Comparison of ENCODE assay signal across 8 mouse cellular contexts in the genomic region with DNA sequence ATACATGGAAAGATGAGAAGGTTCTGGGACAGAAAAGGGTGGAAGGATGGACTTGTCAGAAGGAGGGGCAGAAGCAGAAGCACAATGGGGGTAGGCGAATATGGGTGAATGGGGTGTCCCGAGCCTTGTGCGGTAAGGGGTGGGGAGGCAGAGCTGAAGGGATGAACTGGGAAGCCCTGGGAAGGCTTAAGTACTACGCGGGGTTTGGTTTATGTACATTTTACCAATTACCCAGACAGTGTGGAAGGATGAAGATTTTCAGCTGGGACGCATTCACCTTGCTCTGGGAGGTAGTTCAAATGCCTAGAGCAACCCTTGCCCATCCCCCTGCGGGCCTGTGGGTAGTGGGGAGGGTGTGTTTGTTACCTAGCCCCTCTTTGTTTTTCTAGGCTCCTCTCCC. TPM values are rescaled to one million over a fixed set of nuclear protein-coding genes. Genes with fewer than 3 reads are reported as not detected.
DNase-seq lines count a peak whose midpoint lies in the region; ATAC-seq and TF ChIP-seq lines count a peak whose summit lies in the region.
"Had no signal": no experiment of that assay in that cellular context is flagged by ENCODE, and none has a peak within 500 bp of the region (broad histone marks: within the 10 kb centered on the region; RNA-seq: fewer than 3 reads in every experiment).

No protein-coding gene starts in this region.

- no peak for ATAC-seq in megakaryocyte, adult 5-6 weeks (ENCODE audit: poor library complexity, severe bottlenecking)
- peak; percentile 26; the same call in 1 of the 2 replicates for ATAC-seq in forebrain, embryonic 13.5 days
- no peak for ATAC-seq in limb, embryonic 11.5 days (ENCODE audit: insufficient number of reproducible peaks, low FRiP score, low TSS enrichment, low read depth)

- DNase-seq in limb, embryonic 11.5 days (ENCODE audit: low spot score): no peak
- no peak for DNase-seq in natural killer cell, adult 2 months (ENCODE audit: low spot score in 2 of 2)
- DNase-seq in embryo, embryonic 10 days (ENCODE audit: low spot score): no peak

- 28% methylated on average over 7 of the region's 7 CpGs for WGBS in forebrain, embryonic 13.5 days
- 31% methylated on average over 7 of the region's 7 CpGs for WGBS in limb, embryonic 11.5 days
- WGBS in small intestine, adult 2 months: 27% methylated on average over 7 of the region's 7 CpGs

- H3K4me3 ChIP-seq in megakaryocyte, embryonic 14.5 days (replicated peaks): peak overlapping the region; percentile 98
- H3K4me3 ChIP-seq in forebrain, embryonic 13.5 days: peak overlapping the region; percentile 58
- peak overlapping the region; percentile 80 for H3K4me3 ChIP-seq in limb, embryonic 11.5 days (ENCODE audit: low read depth, low read length)
- peak overlapping the region; percentile 86 for H3K4me3 ChIP-seq in small intestine, adult 2 months (ENCODE audit: low read depth, low read length)

- peaks cover 76% of the 10 kb centered on the region for H3K4me1 ChIP-seq in megakaryocyte, embryonic 14.5 days
- H3K4me1 ChIP-seq in forebrain, embryonic 13.5 days: peaks cover 25% of the 10 kb centered on the region
- peaks cover 14% of the 10 kb centered on the region for H3K4me1 ChIP-seq in limb, embryonic 11.5 days (ENCODE audit: control insufficient read depth, insufficient read depth, low read length)
- H3K4me1 ChIP-seq in small intestine, adult 2 months (ENCODE audit: control insufficient read depth, insufficient read depth, insufficient read length, low read length): peaks cover 15% of the 10 kb centered on the region

- peaks cover 36% of the 10 kb centered on the region for H3K36me3 ChIP-seq in megakaryocyte, embryonic 14.5 days (replicated peaks; ENCODE audit: low read length)
- peaks cover 29% of the 10 kb centered on the region for H3K36me3 ChIP-seq in forebrain, embryonic 13.5 days (ENCODE audit: poor library complexity, severe bottlenecking)
- peaks cover 4% of the 10 kb centered on the region; the same call in 1 of the 2 replicates for H3K36me3 ChIP-seq in limb, embryonic 11.5 days (ENCODE audit: control insufficient read depth, insufficient read depth, low read length)
- peaks cover 4% of the 10 kb centered on the region for H3K36me3 ChIP-seq in small intestine, adult 2 months (ENCODE audit: control insufficient read depth, insufficient read depth, low read length)

- peaks cover 22% of the 10 kb centered on the region for H3K27me3 ChIP-seq in megakaryocyte, embryonic 14.5 days (replicated peaks)
- H3K27me3 ChIP-seq in forebrain, embryonic 13.5 days: peaks cover 24% of the 10 kb centered on the region
- H3K27me3 ChIP-seq in limb, embryonic 11.5 days (ENCODE audit: control insufficient read depth, insufficient read depth, low read length): 0 out of 2 replicates have a peak, but pooled peaks cover 2% of the 10 kb centered on the region
- H3K27me3 ChIP-seq in small intestine, adult 2 months (ENCODE audit: control insufficient read depth, insufficient read depth, low read length): no peaks in the 10 kb centered on the region

- H3K4me2 ChIP-seq in forebrain, embryonic 13.5 days: peak overlapping the region; percentile 94
- H3K4me2 ChIP-seq in limb, embryonic 11.5 days (ENCODE audit: low read depth, severe bottlenecking): peak overlapping the region; percentile 97

- no peaks in the 10 kb centered on the region for H3K9me3 ChIP-seq in megakaryocyte, embryonic 14.5 days
- H3K9me3 ChIP-seq in forebrain, embryonic 13.5 days (replicated peaks): no peaks in the 10 kb centered on the region
- no peaks in the 10 kb centered on the region for H3K9me3 ChIP-seq in limb, embryonic 11.5 days (ENCODE audit: control insufficient read depth, low read length)

- H3K27ac ChIP-seq in forebrain, embryonic 13.5 days: no peak overlapping the region
- H3K27ac ChIP-seq in limb, embryonic 11.5 days (replicated peaks; ENCODE audit: low read depth, low read length): no peak overlapping the region
- H3K27ac ChIP-seq in small intestine, adult 2 months (ENCODE audit: insufficient read depth, low read depth, low read length): peak overlapping the region; percentile 21; the same call in 1 of the 2 replicates

- no peak for TF ChIP-seq POLR2A in small intestine, adult 2 months (IDR thresholded peaks at IDR 0.05; ENCODE audit: low read depth, low read length)

- no peak for TF ChIP-seq CTCF in small intestine, adult 2 months (IDR thresholded peaks at IDR 0.05; ENCODE audit: extremely low read depth, insufficient read length, insufficient replicate concordance, low read depth, low read length)

- peak overlapping the region; percentile 74 for H3K9ac ChIP-seq in forebrain, embryonic 13.5 days
- H3K9ac ChIP-seq in limb, embryonic 11.5 days (ENCODE audit: low read length): peak overlapping the region; percentile 75; the same call in 1 of the 2 replicates

RNA-seq across cellular contexts. Expression of gene Rad9a, which starts 0.7 kb away (rescaled TPM):
- polyA plus RNA-seq in megakaryocyte, embryonic 14.5 days (2012; ENCODE audit: insufficient read depth, low replicate concordance): 22.1 and 24.3 TPM in 2 replicates
- 32.8 and 36.7 TPM in 2 replicates for total RNA-seq in megakaryocyte, adult 5-6 weeks (2015)
- total RNA-seq in megakaryocyte, adult 5-6 weeks (2017): 21.4 and 22.8 TPM in 2 replicates
- polyA plus RNA-seq in forebrain, embryonic 13.5 days (2015; fragmentation: Nextera tagmentation; extraction: Ambion mirVana): 28.9 and 34.7 TPM in 2 replicates
- polyA plus RNA-seq in limb, embryonic 11.5 days (2014; fragmentation: Nextera tagmentation; extraction: Ambion mirVana): 52.5 and 54.9 TPM in 2 replicates
- polyA plus RNA-seq in small intestine, adult 2 months (2012; rRNA removed): 8.2 and 12.2 TPM in 2 replicates

RNA-seq across cellular contexts. Expression of gene Ppp1ca, which starts 10.3 kb away (rescaled TPM):
- 268 and 792 TPM in 2 replicates for polyA plus RNA-seq in megakaryocyte, embryonic 14.5 days (2012; ENCODE audit: insufficient read depth, low replicate concordance)
- 496 and 536 TPM in 2 replicates for total RNA-seq in megakaryocyte, adult 5-6 weeks (2015)
- 639 and 705 TPM in 2 replicates for total RNA-seq in megakaryocyte, adult 5-6 weeks (2017)
- 664 and 700 TPM in 2 replicates for polyA plus RNA-seq in forebrain, embryonic 13.5 days (2015; fragmentation: Nextera tagmentation; extraction: Ambion mirVana)
- 952 and 995 TPM in 2 replicates for polyA plus RNA-seq in limb, embryonic 11.5 days (2014; fragmentation: Nextera tagmentation; extraction: Ambion mirVana)
- polyA plus RNA-seq in small intestine, adult 2 months (2012; rRNA removed): 142 and 258 TPM in 2 replicates

RNA-seq across cellular contexts. Expression of gene Tbc1d10c, which starts 11.1 kb away (rescaled TPM):
- 24.1 and 31.5 TPM in 2 replicates for polyA plus RNA-seq in megakaryocyte, embryonic 14.5 days (2012; ENCODE audit: insufficient read depth, low replicate concordance)
- 52.8 and 59.9 TPM in 2 replicates for total RNA-seq in megakaryocyte, adult 5-6 weeks (2015)
- 21.5 and 33.5 TPM in 2 replicates for total RNA-seq in megakaryocyte, adult 5-6 weeks (2017)
- 0.77 and 0.82 TPM in 2 replicates for polyA plus RNA-seq in forebrain, embryonic 13.5 days (2015; fragmentation: Nextera tagmentation; extraction: Ambion mirVana)
- 0.89 and 1.2 TPM in 2 replicates for polyA plus RNA-seq in limb, embryonic 11.5 days (2014; fragmentation: Nextera tagmentation; extraction: Ambion mirVana)
- 15.3 and 21.9 TPM in 2 replicates for polyA plus RNA-seq in small intestine, adult 2 months (2012; rRNA removed)

RNA-seq across cellular contexts. Expression of gene Clcf1, which starts 11.9 kb away (rescaled TPM):
- polyA plus RNA-seq in megakaryocyte, embryonic 14.5 days (2012; ENCODE audit: insufficient read depth, low replicate concordance): 0.09 and 2.0 TPM in 2 replicates
- 1.4 and 2.9 TPM in 2 replicates for total RNA-seq in megakaryocyte, adult 5-6 weeks (2015)
- total RNA-seq in megakaryocyte, adult 5-6 weeks (2017): 0.40 and 2.2 TPM in 2 replicates
- polyA plus RNA-seq in forebrain, embryonic 13.5 days (2015; fragmentation: Nextera tagmentation; extraction: Ambion mirVana): 0.63 and 0.76 TPM in 2 replicates
- polyA plus RNA-seq in limb, embryonic 11.5 days (2014; fragmentation: Nextera tagmentation; extraction: Ambion mirVana): 5.0 and 7.4 TPM in 2 replicates
- polyA plus RNA-seq in small intestine, adult 2 months (2012; rRNA removed): 10.1 and 12.4 TPM in 2 replicates

RNA-seq across cellular contexts. Expression of gene AC109138.7, which starts 12.0 kb away (rescaled TPM):
- 8.5 and 73.0 TPM in 2 replicates for polyA plus RNA-seq in megakaryocyte, embryonic 14.5 days (2012; ENCODE audit: insufficient read depth, low replicate concordance)
- not detected in 2 replicates for total RNA-seq in megakaryocyte, adult 5-6 weeks (2015)
- total RNA-seq in megakaryocyte, adult 5-6 weeks (2017): not detected in 2 replicates
- not detected in 2 replicates for polyA plus RNA-seq in forebrain, embryonic 13.5 days (2015; fragmentation: Nextera tagmentation; extraction: Ambion mirVana)
- not detected in 2 replicates for polyA plus RNA-seq in limb, embryonic 11.5 days (2014; fragmentation: Nextera tagmentation; extraction: Ambion mirVana)
- polyA plus RNA-seq in small intestine, adult 2 months (2012; rRNA removed): not detected in 2 replicates
- total RNA-seq: left cerebral cortex, postnatal 25 days had no signal
